Mouse (Mus musculus) MEL (cell line): ENCODE measurements around the gene Trim37. TPM values are rescaled to one million over a fixed set of nuclear protein-coding genes. Genes with fewer than 3 reads are reported as not detected.

ENCODE experiments used
- DNase-seq: peaks from one replicate; pipeline ENCODE4 v3.0.0; 2011; ENCODE audit warnings: low read depth, low spot score
- H3K27ac ChIP-seq: 2 replicates; pipeline ENCODE4 v1.5.1; 2012; ENCODE audit warnings: low read depth, mild to moderate bottlenecking, control low read depth, low read length, moderate library complexity; ENCODE audit not compliant: control insufficient read depth
- H3K27me3 ChIP-seq, 2 experiments: fragments of 150-350 bp in 1 of 2; sonication (generic) in 1 of 2; 2 replicates each; pipeline ENCODE4 v1.6.1; 2012; ENCODE audit warnings: low read length in 2 of 2, mild to moderate bottlenecking in 2 of 2, improper control_type of control experiment in 1 of 2, moderate library complexity in 1 of 2; ENCODE audit not compliant: insufficient read depth in 2 of 2, control insufficient read depth in 1 of 2
- H3K36me3 ChIP-seq, 2 experiments: 2 replicates each; pipeline ENCODE4 v1.6.1; 2012 to 2014; ENCODE audit warnings: low read length in 2 of 2, improper control_type of control experiment in 1 of 2, inconsistent platforms in 1 of 2, mild to moderate bottlenecking in 1 of 2; ENCODE audit not compliant: insufficient read depth in 2 of 2, control insufficient read depth in 1 of 2
- H3K4me1 ChIP-seq, 2 experiments: fragments of 150-350 bp in 1 of 2; sonication (generic) in 1 of 2; 2 replicates each; pipeline ENCODE4 v1.6.1; 2012; ENCODE audit warnings: low read length in 2 of 2, improper control_type of control experiment in 1 of 2, mild to moderate bottlenecking in 1 of 2; ENCODE audit not compliant: insufficient read depth in 2 of 2, control insufficient read depth in 1 of 2
- H3K4me3 ChIP-seq, 2 experiments: fragments of 150-350 bp in 1 of 2; sonication (generic) in 1 of 2; 2 replicates each; pipeline ENCODE4 v1.5.1; 2012; ENCODE audit warnings: low read depth in 2 of 2, low read length in 2 of 2, mild to moderate bottlenecking in 2 of 2, moderate library complexity in 2 of 2, control low read depth in 1 of 2, improper control_type of control experiment in 1 of 2; ENCODE audit not compliant: control insufficient read depth in 1 of 2, insufficient read depth in 1 of 2
- H3K79me2 ChIP-seq: 2 replicates; pipeline ENCODE4 v1.6.1; 2012; ENCODE audit warnings: mild to moderate bottlenecking, low read length, moderate library complexity; ENCODE audit not compliant: control insufficient read depth, poor library complexity, insufficient read depth
- H3K9ac ChIP-seq: 2 replicates; pipeline ENCODE4 v1.6.1; 2012; ENCODE audit warnings: low read depth, mild to moderate bottlenecking, control low read depth, low read length, moderate library complexity; ENCODE audit not compliant: control insufficient read depth, poor library complexity, severe bottlenecking
- H3K9me3 ChIP-seq: fragments of 150-350 bp; sonication (generic); replicated peaks from 2 replicates; pipeline ENCODE4 v1.6.1; 2012; ENCODE audit warnings: mild to moderate bottlenecking, low read length, improper control_type of control experiment, moderate library complexity; ENCODE audit not compliant: insufficient read depth
- CHD1 ChIP-seq: IDR thresholded peaks from 2 replicates; pipeline ENCODE4 v1.6.1; 2012; ENCODE audit warnings: low read depth, mild to moderate bottlenecking, inconsistent platforms, low read length, improper control_type of control experiment
- CHD2 ChIP-seq: IDR thresholded peaks from 2 replicates; pipeline ENCODE4 v1.6.1; 2011; ENCODE audit warnings: low read length, improper control_type of control experiment
- E2F4 ChIP-seq: IDR thresholded peaks from 2 replicates; pipeline ENCODE4 v1.6.1; 2011; ENCODE audit warnings: low read depth, low read length, improper control_type of control experiment, borderline replicate concordance
- ELF1 ChIP-seq: IDR thresholded peaks from 2 replicates; pipeline ENCODE4 v1.6.1; 2014; ENCODE audit warnings: low read depth, mild to moderate bottlenecking, inconsistent platforms, low read length, improper control_type of control experiment, moderate library complexity
- EP300 ChIP-seq, 2 experiments: IDR thresholded peaks; 2 replicates each; pipeline ENCODE4 v1.6.1; 2011; ENCODE audit warnings: improper control_type of control experiment in 2 of 2, low read length in 2 of 2, low read depth in 1 of 2, mild to moderate bottlenecking in 1 of 2
- ETS1 ChIP-seq: IDR thresholded peaks from 2 replicates; pipeline ENCODE4 v1.6.1; 2012; ENCODE audit warnings: low read depth, mild to moderate bottlenecking, inconsistent platforms, low read length, improper control_type of control experiment, moderate library complexity
- GABPA ChIP-seq: IDR thresholded peaks from 2 replicates; pipeline ENCODE4 v1.6.1; 2012; ENCODE audit warnings: low read depth, mild to moderate bottlenecking, inconsistent platforms, low read length, improper control_type of control experiment, moderate library complexity
- GATA1 ChIP-seq: IDR thresholded peaks from 2 replicates; pipeline ENCODE4 v1.6.1; 2011; ENCODE audit warnings: low read depth, low read length, improper control_type of control experiment
- MAFK ChIP-seq: IDR thresholded peaks from 2 replicates; pipeline ENCODE4 v1.6.1; 2011; ENCODE audit warnings: low read depth, mild to moderate bottlenecking, low read length, improper control_type of control experiment, borderline replicate concordance
- MAX ChIP-seq: IDR thresholded peaks from 2 replicates; pipeline ENCODE4 v1.6.1; 2011; ENCODE audit warnings: low read length, improper control_type of control experiment
- MAZ ChIP-seq: IDR thresholded peaks from 2 replicates; pipeline ENCODE4 v1.6.1; 2012; ENCODE audit warnings: low read depth, mild to moderate bottlenecking, inconsistent platforms, low read length, improper control_type of control experiment
- MXI1 ChIP-seq: IDR thresholded peaks from 2 replicates; pipeline ENCODE4 v1.6.1; 2011; ENCODE audit warnings: mild to moderate bottlenecking, low read depth, low read length, improper control_type of control experiment
- MYB ChIP-seq: IDR thresholded peaks from 2 replicates; pipeline ENCODE4 v1.6.1; 2011; ENCODE audit warnings: mild to moderate bottlenecking, low read depth, low read length, improper control_type of control experiment
- MYC ChIP-seq: IDR thresholded peaks from 2 replicates; pipeline ENCODE4 v1.6.1; 2011; ENCODE audit warnings: low read depth, mild to moderate bottlenecking, low read length, improper control_type of control experiment, moderate library complexity
- NELFE ChIP-seq: IDR thresholded peaks from 2 replicates; pipeline ENCODE4 v1.6.1; 2011; ENCODE audit warnings: low read depth, low read length, improper control_type of control experiment
- POLR2A ChIP-seq, 2 experiments: IDR thresholded peaks; 2 replicates each; pipeline ENCODE4 v1.6.1; 2011 to 2012; ENCODE audit warnings: low read length in 2 of 2, mild to moderate bottlenecking in 2 of 2, control low read depth in 1 of 2, improper control_type of control experiment in 1 of 2, low read depth in 1 of 2, moderate library complexity in 1 of 2; ENCODE audit not compliant: control insufficient read depth in 1 of 2, insufficient read depth in 1 of 2, poor library complexity in 1 of 2
- POLR2AphosphoS2 ChIP-seq: IDR thresholded peaks from 2 replicates; pipeline ENCODE4 v1.6.1; 2011; ENCODE audit warnings: low read length, improper control_type of control experiment
- RCOR1 ChIP-seq: IDR thresholded peaks from 2 replicates; pipeline ENCODE4 v1.6.1; 2012; ENCODE audit warnings: low read depth, mild to moderate bottlenecking, inconsistent platforms, low read length, improper control_type of control experiment
- SIN3A ChIP-seq: IDR thresholded peaks from 2 replicates; pipeline ENCODE4 v1.6.1; 2012; ENCODE audit warnings: low read length, improper control_type of control experiment, inconsistent platforms
- SMC3 ChIP-seq: IDR thresholded peaks from 2 replicates; pipeline ENCODE4 v1.6.1; 2011; ENCODE audit warnings: low read depth, low read length, improper control_type of control experiment
- TAL1 ChIP-seq: IDR thresholded peaks from 2 replicates; pipeline ENCODE4 v1.6.1; 2012; ENCODE audit warnings: mild to moderate bottlenecking, inconsistent platforms, low read length, moderate library complexity, mixed read lengths
- TBP ChIP-seq: IDR thresholded peaks from 2 replicates; pipeline ENCODE4 v1.8.0; 2011; ENCODE audit warnings: low read depth, low read length, improper control_type of control experiment
- USF1 ChIP-seq: IDR thresholded peaks from 2 replicates; pipeline ENCODE4 v1.6.1; 2014; ENCODE audit warnings: low read depth, mild to moderate bottlenecking, inconsistent platforms, low read length, improper control_type of control experiment, moderate library complexity
- ZC3H11A ChIP-seq: IDR thresholded peaks from 2 replicates; pipeline ENCODE4 v1.6.1; 2012; ENCODE audit warnings: low read depth, mild to moderate bottlenecking, inconsistent platforms, low read length, improper control_type of control experiment
- ZMIZ1 ChIP-seq: IDR thresholded peaks from 2 replicates; pipeline ENCODE4 v1.6.1; 2012; ENCODE audit warnings: low read depth, mild to moderate bottlenecking, inconsistent platforms, low read length, improper control_type of control experiment, moderate library complexity
- ZNF384 ChIP-seq: IDR thresholded peaks from 2 replicates; pipeline ENCODE4 v1.6.1; 2012; ENCODE audit warnings: low read depth, mild to moderate bottlenecking, inconsistent platforms, low read length, improper control_type of control experiment
- polyA plus RNA-seq, 2 experiments: library from polyadenylated mRNA; stranded (reverse) in 1 of 2; unstranded in 1 of 2; fragments of >175 nt in 1 of 2; fragments of >200 nt in 1 of 2; gene quantifications; 2 replicates each; pipeline versions ENCODE4 v1.2.1 to v1.2.4; 2012; ENCODE audit warnings: low replicate concordance in 2 of 2, low read depth in 1 of 2; ENCODE audit not compliant: insufficient read length in 2 of 2, insufficient read depth in 1 of 2, missing spikeins in 1 of 2
- total RNA-seq: library from RNA; depleted of rRNA; stranded (reverse); fragments of 300-350 nt; gene quantifications from 2 replicates; pipeline ENCODE4 v1.2.3, GENCODE M21; 2012

The Trim37 gene
- total and polyA plus RNA-seq, 3 experiments, result 39.3 to 52.1 TPM; not detected in 1

DNA sequence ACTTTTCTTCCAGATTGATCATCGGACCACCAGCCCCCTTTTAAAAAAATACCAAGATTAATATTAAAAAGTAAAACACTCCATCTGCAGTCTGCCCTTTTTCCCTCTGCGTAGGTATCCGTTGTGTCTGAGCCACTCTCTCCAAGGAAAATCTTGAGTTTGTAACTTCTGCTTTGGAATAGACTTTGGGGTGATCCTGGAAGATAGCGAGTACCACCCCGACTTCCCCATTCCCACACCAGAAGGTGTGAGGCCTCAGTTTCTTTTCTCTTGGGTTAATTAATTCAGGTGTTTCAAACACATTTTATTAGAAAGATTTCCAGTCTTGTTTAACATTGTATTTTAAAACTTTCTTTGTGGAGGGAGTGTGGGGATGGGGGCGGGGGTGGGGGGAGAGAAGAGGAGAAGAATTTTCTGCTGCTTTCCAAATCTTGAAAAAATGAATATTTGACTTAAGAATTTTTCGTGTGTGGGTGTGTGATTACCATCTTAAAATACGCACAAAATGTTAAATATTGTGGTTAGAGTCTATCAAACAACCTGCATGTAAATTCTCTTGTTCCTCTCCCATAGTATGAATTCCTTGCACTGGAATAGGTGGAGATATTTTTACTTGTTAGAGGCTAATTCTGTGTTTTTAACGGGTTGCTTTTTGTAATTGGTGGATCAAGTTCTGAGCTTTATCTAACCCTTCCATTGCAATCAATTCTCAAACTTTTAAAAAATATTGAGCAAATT lies 16.5 kb upstream of the Trim37 start:
- peaks cover 32% of the 10 kb centered on the region for H3K79me2 ChIP-seq
- H3K27me3 ChIP-seq, result no peaks in the 10 kb centered on the region
- H3K4me3 ChIP-seq, result peak overlapping the region; percentile 70 to 86
- DNase-seq, result peak; percentile 76
- H3K27ac ChIP-seq, result peak overlapping the region; percentile 96
- H3K9ac ChIP-seq, result peak overlapping the region; percentile 89
- peaks cover 23 to 30% of the 10 kb centered on the region in 2 experiments for H3K36me3 ChIP-seq
- no peaks in the 10 kb centered on the region for H3K9me3 ChIP-seq
- peaks cover 3 to 7% of the 10 kb centered on the region in 2 experiments; a peak in 3 of 4 replicates for H3K4me1 ChIP-seq
- TF ChIP-seq EP300 (IDR thresholded peaks at IDR 0.05; ENCODE audit: low read depth in 1 of 2, low read length in 2 of 2) (peak in 1 of 2 experiments; percentile 35; a peak in 1 of 4 replicates), ELF1 (no peak), SIN3A (peak; percentile 51), ETS1 (0 out of 2 replicates have a peak, but pooled peaks have one; percentile 5), GABPA (no peak), ZNF384 (no peak), CHD1 (peak; percentile 91), RCOR1 (peak; percentile 54; the same call in 1 of the 2 replicates), MYB (no peak), MAX (no peak), MXI1 (0 out of 2 replicates have a peak, but pooled peaks have one; percentile 45), TBP (0 out of 2 replicates have a peak, but pooled peaks have one; percentile 9), GATA1 (peak; percentile 50; the same call in 1 of the 2 replicates)

DNA sequence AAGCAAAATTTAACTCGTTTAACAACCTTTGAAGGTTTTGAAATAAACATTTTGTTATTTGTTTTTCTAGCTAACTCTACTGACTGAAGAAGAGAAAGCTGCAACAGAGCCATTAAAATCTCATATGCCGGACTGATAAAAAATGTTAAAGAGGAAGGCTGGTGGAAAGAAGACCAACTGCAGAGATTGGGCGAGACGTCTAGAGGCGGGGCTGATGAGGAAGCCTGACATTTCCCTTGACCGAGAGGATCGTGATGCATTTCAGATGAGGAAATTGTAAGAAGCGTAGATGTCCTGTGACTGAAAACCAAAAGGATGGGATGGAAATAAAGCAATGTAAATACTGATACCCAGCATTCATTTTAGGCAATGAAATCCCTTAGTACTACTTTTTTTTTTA lies 5.0 kb upstream of the Trim37 start:
- TF ChIP-seq ZMIZ1 (no peak), NELFE (no peak), MYC (no peak), POLR2AphosphoS2 (no peak), MAZ (no peak), TAL1 (no peak), SMC3 (no peak), E2F4 (no peak), GABPA (no peak), ZC3H11A (no peak), POLR2A (IDR thresholded peaks at IDR 0.05; ENCODE audit: control insufficient read depth in 1 of 2, insufficient read depth in 1 of 2, low read depth in 1 of 2, low read length in 2 of 2, poor library complexity in 1 of 2) (no peak), CHD2 (no peak), USF1 (no peak), RCOR1 (no peak), ETS1 (no peak), MAFK (no peak), GATA1 (no peak)
- H3K27me3 ChIP-seq, result no peaks in the 10 kb centered on the region
- H3K36me3 ChIP-seq, result peaks cover 21 to 48% of the 10 kb centered on the region in 2 experiments

More for the DNA sequence above, 5.0 kb upstream of the Trim37 start:
- Histone ChIP-seq H3K9me3 (no peaks in the 10 kb centered on the region), H3K79me2 (no peaks in the 10 kb centered on the region; the same call in 1 of the 2 replicates), H3K4me1 (peaks cover 6% of the 10 kb centered on the region in 2 experiments; a peak in 1 of 4 replicates), H3K27ac (no peak overlapping the region), H3K4me3 (no peak overlapping the region), H3K9ac (no peak overlapping the region)
- DNase-seq, result peak; percentile 50
